Mouse (Mus musculus) layer of hippocampus, postnatal 14 days (tissue): Measurements from ENCODE around the gene Hdlbp. TPM values are rescaled to one million over a fixed set of nuclear protein-coding genes. Genes with fewer than 3 reads are reported as not detected.
"Not testable (repeated sequence)": the region's sequence is repeated elsewhere in the genome, so short reads cannot be mapped to it uniquely, and the experiment has no call there.

Experiments
- DNase-seq, 2 experiments: peaks; one replicate each; pipeline ENCODE4 v3.0.0; 2021 to 2022; ENCODE audit warnings: low spot score in 2 of 2, mixed read lengths in 1 of 2
- long read RNA-seq, 2 experiments: library from polyadenylated mRNA; stranded (forward); transcript quantifications; one replicate each; pipeline ENCODE4 v2.0.0; 2021
- total RNA-seq, 2 experiments: library from RNA; stranded (reverse); gene quantifications; 2 replicates each; pipeline ENCODE4 v1.2.3; 2021

Gene Hdlbp
- 100 to 1,000 TPM; 146 to 155 TPM for total RNA-seq
- long read RNA-seq, experiment 1, full-length matches to known transcripts, result 35 of 62 reads
- long read RNA-seq, experiment 1, partial matches to known transcripts, result 13 of 62 reads
- long read RNA-seq, experiment 1, other reads (novel, unspliced or antisense), result 14 of 62 reads
- long read RNA-seq, experiment 2, full-length matches to known transcripts, result 34 of 59 reads
- long read RNA-seq, experiment 2, partial matches to known transcripts, result 10 of 59 reads
- long read RNA-seq, experiment 2, other reads (novel, unspliced or antisense), result 15 of 59 reads

GRCm38 (mm10) chr1:93478586-93479475, at the start of gene Hdlbp:
TSS of gene Hdlbp (minus strand) at chr1:93478815.
- DNase-seq, result peak; percentile 98 to 99

DNA sequence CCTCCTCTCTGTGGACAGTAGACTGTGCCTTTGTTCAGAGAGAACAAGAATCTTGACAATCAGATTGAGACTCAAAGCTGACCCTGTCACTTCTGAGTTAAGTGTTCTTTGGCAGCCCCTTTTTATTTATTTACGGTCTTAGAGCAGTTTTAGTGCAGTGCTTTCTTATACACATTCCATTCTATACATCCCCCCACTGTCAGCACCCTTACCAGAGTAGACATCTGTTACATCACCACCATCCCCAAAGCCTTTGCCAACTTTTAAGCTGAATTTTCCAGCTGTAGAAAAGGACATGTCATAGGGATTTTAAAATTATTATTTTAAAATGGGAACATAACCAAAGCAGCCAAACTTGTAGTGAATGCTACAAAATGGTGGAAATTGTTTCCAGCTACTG, 43.7 kb upstream of the Hdlbp start:
- DNase-seq, result no peak

- DNase-seq, result no peak
These were observed 42.9 kb upstream of the Hdlbp start for GRCm38 (mm10) chr1:93521491-93521890.

DNA sequence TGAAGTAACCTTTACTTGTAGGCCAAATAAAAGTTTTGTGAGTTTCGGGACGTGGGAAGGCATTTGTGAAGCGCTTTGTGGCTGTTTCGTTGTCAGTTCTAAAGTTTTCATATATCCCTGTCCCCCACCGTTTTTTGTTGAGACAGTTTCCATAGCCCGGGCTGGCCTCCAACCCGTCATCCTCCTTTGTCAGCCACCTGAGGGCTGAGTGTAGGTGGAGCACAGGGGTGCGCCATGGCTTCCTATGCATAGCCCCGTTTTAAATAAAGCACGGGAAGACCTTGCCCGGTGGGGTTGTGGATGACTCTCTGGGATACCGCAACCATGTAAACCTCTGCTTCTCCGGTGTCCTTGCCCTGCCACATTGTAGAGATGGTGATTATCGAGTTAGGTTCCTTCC, 34.6 kb upstream of the Hdlbp start:
- DNase-seq, result no peak

DNA sequence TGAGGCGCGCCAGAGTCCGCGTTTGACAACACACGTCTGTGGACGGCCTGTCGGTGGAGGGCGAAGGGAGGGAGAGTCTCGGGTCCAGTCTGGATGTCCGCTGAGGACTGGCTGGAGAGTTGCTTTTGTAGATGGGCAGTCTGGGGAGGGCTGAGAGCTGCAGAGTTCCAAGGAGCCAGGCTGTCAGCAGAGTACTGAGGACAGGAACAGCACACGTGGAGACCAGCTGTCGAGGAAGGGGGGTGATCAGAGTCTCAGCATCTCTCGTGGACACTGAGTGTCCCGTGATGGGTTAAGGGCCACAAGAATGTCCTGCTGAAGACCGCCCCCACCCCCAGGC, 33.7 kb upstream of the Hdlbp start:
- DNase-seq, result no peak

- peak; percentile 83 to 94 for DNase-seq
These were observed 33.2 kb upstream of the Hdlbp start, which contains the start of gene Farp2 for GRCm38 (mm10) chr1:93511585-93512350. TSS of gene Farp2 (plus strand) at chr1:93512079.

DNA sequence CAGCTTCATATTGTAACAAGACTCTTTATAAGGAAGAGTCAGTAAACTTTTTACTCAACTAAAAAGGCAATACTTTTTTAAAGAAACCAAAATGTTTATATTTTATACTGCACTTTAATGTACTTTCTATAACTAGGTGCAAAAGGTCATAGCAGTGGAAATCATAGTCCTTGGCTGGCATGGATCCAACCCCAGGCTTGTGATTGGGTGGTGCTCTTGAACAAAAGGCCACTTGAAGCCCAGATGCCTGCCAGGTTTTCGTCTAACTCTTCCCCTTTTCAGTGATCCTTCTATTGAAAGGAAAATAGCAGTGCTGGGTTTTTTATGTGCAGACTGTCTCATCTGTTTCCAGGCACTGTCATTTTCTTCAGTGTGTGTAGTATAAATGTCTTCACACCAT, 30.0 kb upstream of the Hdlbp start:
- DNase-seq, result not testable (repeated sequence)

DNA sequence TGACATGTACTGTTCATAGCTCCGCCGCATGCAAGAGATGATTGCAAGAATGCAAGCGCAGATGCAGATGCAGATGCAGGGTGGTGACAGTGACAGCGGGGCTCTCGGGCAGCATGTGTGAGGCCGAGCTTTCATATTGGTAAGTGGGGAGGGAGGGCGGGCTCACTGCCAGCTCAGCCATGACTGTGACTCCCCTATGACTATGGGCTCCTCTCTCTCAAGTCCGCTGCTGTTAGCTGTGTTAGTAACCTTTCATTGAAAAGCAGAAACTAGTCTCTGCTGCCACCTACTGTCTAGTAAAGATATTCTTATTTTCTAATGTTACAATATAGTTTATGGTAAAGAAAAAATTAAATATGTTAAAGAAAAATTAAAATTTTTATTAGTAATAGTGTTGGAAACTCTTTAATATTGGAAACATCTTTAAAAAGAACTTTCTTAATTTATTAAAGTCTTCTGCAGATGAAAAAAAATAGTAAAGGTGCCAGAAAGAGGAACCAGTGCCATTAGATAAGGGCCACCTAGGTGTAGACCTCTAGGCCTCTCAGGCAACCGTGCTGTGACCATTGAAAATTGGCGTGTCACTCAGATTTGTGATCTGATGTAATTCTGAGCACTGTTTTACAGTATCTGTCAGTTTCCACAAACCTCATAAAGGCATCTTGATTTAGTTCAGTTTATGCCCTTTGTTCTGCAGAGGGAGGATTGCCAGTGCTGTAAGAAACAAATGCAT, 28.5 kb upstream of the Hdlbp start:
- DNase-seq, result peak; percentile 12 to 55

- no peak for DNase-seq
These were observed 16.7 kb upstream of the Hdlbp start for GRCm38 (mm10) chr1:93495312-93495711.

DNA sequence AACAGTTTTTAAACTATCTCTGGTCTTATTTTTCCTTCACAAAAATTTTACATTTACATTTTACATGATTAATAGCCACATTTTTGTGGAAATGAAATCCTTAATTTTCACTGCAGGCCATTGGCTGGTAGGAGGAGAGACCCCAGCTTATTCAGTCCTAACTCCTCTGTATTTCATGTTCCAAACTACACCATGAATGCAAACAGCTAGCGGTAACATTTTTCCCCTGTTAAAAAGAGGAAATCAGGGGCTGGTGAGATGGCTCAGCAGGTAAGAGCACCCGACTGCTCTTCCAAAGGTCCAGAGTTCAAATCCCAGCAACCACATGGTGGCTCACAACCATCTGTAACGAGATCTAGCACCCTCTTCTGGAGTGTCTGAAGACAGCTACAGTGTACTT, 7.7 kb upstream of the Hdlbp start:
- DNase-seq, result not testable (repeated sequence)

DNA sequence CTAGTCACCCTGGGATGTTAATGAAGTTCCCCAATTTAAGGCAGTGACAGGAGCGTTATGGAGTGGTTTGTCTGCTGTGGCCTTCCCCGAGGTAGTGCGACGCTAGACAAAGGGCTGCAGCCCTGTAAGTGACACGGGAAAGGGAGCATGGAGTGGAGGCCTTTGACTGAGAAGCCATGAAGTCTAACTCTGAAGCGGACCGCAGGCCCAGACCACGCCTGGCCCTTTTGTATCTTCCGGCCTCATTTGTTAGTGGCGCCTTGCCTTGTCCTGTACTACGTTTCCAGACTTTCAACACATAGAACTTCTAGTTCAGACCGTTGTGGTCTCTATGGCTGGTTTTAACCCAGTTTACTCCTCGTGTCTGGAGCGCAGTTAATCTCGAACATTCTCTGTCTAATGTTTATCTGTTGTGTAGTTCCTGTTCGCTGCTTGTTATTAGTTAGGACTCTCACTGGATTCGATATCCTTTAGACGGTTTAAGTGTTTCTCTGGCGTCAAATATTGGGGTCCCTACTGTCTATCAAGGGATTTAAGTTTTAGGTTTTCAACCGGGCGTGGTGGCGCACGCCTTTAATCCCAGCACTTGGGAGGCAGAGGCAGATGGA, 965 bp upstream of the Hdlbp start:
- DNase-seq, result no peak

DNA sequence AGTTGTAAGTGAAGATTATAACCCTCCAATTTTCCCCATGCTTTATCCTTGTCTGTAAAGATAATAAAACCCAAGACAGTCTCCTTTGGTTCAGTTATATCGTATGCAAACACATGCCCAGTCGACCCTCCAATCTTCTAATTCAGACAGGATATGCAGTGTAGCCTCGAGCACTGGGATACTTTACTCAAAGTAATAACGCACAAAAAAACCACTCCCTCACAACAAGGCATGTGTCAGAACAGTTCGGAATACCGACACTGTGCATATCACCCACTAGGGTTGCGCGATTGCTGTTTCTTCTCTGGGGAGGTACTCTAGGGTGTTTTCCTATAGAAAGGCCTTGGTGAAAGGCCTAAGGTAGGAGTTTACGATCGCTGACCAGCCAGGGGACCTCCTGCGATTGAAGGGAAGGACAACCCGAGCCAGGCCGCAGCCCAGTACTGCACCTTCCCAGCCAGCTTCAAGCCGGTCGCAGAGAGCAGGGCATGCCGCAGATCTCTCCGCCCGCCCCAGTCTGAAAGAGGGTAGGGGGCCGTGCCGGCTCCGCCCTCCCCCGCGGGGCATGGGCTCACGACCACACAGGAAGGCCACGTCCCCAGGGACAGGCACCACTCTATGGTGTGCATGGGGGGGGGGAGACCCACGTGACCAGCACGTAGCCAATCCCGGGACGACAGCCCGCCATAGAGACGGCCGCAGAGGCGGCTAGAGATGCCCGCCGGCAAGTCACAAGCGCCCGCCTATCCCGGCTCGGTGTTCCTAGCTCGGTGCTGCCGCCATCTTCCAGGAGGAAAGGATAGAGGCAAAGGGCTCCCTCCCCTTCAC, 643 bp downstream of the Hdlbp start:
- peak; percentile 99 for DNase-seq

GRCm38 (mm10) chr1:93475694-93476093, 2.9 kb downstream of the Hdlbp start:
- DNase-seq, result no peak

DNA sequence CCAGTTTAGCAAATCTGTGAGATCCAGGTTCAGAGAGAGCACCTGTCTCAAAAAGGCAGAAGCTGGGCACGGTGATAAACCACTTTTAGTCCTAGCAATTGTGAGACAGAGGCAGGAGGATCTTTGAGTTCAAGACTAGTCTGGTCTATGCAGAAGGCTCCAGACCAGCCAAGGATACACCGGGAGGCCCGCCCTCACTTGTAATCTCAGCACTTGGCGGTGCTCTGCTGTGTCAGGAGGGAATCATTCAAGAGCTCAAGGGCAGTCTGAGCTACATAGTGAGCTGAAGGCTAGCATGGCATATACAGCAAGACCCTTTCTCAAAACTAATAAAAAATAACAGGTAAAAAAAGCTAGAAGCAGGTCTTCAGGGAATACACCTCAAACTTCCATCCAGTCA, 10.0 kb downstream of the Hdlbp start:
- no peak for DNase-seq

- no peak for DNase-seq
These were observed 12.9 kb downstream of the Hdlbp start for GRCm38 (mm10) chr1:93465746-93466145.

- DNase-seq, result no peak
These were observed 13.5 kb downstream of the Hdlbp start for GRCm38 (mm10) chr1:93465066-93465465.

- no peak for DNase-seq
These were observed 19.5 kb downstream of the Hdlbp start for GRCm38 (mm10) chr1:93459101-93459500.

DNA sequence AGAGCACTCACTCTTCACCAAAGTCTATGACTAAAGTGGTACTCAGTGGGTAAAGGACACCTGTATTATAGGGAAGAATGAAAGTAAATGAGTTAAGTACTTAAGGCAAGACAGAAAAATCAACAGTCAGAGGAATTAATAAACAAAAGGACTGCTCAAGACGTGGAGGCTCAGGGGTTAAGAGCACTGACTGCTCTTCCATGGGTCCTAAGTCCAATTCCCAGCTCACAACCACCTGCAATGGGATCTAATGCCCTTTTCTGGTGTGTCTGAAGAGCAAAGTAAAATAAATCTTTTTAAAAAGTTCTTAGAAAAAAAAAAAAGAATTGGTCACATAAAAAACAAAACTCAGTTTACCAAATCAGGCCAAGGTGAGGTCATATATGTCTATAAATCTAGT, 20.3 kb downstream of the Hdlbp start:
- DNase-seq, result no peak

DNA sequence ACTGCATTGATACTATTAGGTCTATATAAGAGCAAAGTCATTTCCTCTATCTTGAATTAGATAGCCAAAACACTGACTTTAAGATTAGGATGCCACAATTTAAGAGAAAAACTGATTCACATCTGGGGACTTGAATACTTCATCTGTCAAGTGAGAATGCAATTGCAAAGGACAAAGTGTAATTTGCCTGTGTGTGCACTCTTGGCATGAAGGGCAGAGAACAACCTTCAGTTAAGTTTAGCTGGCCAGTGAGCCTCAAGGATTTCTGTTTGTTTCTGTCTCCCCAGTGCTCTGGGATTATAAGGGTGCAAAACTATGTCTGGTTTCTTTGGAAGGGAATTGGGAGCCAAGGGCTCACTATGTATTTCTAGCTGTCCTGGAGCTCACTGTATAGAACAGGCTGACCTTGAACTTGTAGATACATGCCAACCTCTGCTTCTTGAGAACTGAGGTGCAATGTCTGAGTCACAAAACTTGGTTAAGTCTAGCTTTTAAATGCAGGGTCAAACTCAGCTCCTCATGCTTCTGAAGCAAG, 24.8 kb downstream of the Hdlbp start:
- DNase-seq, result no peak
